Mouse (Mus musculus) adrenal gland, postnatal 36 days (tissue): ENCODE measurements around the gene March4. TPM values are rescaled to one million over a fixed set of nuclear protein-coding genes. Genes with fewer than 3 reads are reported as not detected.

ENCODE experiments used
- DNase-seq, 2 experiments: peaks; one replicate each; pipeline ENCODE4 v3.0.0; 2021; ENCODE audit warnings: mixed read lengths in 1 of 2
- total RNA-seq, 2 experiments: library from RNA; stranded (reverse); gene quantifications; 2 replicates each; pipeline ENCODE4 v1.2.3; 2021

The March4 gene
- total RNA-seq, 2 experiments from 2014 or later = 0.30 to 0.56 TPM

- no peak for DNase-seq
These were observed 146.3 kb downstream of the March4 start for GRCm38 (mm10) chr1:72390420-72390819.

DNA sequence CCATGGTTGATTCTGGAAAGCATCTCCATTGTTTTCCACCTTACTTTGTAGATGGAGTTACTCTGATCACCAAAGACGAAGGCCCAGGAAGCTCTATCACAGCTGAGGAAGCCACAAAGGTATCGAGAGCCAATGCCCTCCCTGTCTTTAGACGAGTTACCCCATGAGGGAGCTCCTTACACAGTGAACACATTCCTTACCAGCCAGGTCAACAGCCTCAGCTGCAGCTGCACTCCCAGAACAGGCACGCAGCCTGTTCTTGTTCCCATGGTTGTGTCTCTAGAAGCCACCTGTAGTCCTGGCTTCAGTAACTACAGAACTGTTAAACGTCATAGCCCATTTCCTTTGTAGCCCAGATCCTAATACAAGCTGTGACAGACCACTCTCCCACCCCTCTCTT is 153.1 kb downstream of the March4 start:
- no peak for DNase-seq

- no peak for DNase-seq
These were observed 153.7 kb downstream of the March4 start for GRCm38 (mm10) chr1:72383056-72383455.

DNA sequence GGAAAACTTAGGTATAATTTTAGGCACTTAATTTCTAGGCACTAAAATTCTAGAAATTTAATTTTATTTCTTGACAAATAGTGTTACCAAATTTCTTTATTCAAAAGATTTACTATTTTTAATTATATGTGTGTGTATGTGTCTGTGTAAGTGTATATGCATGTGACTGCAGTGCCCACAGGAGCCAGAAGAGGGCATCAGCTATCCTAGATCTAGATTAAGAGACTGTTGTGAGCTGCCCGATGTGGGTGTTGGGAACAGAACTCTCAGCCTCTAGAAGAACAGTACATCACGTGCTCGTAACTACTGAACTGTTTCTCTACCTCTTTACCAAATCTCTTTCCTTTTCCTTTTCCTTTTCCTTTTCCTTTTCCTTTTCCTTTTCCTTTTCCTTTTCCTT is 156.2 kb downstream of the March4 start:
- DNase-seq = no peak

GRCm38 (mm10) chr1:72379752-72380353 is 156.9 kb downstream of the March4 start:
- DNase-seq = no peak

- no peak for DNase-seq
These were observed 158.6 kb downstream of the March4 start for GRCm38 (mm10) chr1:72378151-72378550.

Other genes with a start within 250 kb of the March4 start
- gene Xrcc5, start 229.5 kb downstream of the March4 start, total RNA-seq = 10 to 100 TPM; 11.0 to 13.0 TPM
- 10 to 100 TPM; 44.8 to 47.0 TPM for gene Smarcal1, start 46.3 kb upstream of the March4 start, total RNA-seq
- not detected for gene Ankar, start 163.6 kb upstream of the March4 start, total RNA-seq
- gene Rpl37a, start 174.4 kb upstream of the March4 start, total RNA-seq = 1,000 to 10,000 TPM in 1 of 2 experiments, 100 to 1,000 TPM in 1; 972 to 1,009 TPM